Mouse (Mus musculus): ENCODE data around the gene Rps3a1.
A peak's percentile ranks its signal among the peaks of the same experiment; 100 is the strongest.

Gene Rps3a1

DNA sequence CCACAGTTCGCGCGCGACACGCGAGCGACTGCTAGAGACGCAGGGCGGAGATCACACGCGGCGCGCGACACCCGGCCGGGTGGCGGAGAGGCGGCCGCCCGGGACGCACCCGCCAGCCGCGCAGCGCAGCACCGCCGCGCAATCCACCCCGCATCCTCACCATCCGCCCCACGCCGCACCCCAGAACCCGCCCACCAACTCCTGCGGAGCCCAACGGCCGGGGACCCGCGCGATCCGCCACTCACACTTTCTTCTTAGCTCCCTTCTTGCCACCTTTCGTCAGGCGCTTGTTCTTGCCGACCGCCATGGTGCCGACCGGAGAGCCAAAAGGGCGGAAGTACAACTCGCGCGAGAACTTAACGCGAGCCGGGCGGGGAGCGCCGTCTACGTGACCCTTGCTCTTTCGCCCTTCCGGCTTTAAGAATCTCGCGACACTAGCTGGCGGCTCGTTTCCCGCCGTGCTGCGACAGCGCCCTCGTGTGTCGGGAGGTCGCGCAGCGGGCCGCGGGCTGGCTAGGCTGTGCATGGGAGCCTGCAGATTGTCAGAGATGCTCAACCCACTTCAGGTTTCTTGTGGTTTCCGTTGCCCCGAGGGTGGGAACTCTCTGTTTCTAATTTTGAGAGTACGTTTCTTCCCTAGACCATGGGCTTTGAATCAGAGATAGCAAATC, at the start of gene Rps3a1:
Rps3a1 (minus strand) TSS at position 440 of the 671 bp plus-strand sequence.
- DNase-seq, result peak; percentile 99

- no peak for DNase-seq
Observed at GRCm38 (mm10) chr3:86187736-86188389, 45.4 kb upstream of the Rps3a1 start.

DNA sequence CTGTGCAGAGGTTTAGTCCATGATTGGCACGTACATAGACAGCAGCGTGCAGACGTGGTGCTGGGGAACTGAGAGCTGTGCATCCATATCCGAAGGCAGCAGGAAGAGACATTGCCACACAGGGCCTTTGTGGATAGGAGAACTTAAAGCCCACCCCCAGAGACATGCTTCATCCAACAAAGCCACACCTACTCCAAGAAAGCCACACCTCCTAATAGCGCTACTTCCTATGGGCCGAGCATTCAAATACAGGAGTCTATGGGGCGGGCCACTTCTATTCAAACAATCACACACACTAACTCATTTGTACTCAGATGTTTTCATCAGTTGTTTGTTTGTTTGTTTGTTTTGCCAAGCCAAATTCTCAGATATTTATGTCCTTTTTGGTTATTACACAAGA, 42.0 kb upstream of the Rps3a1 start:
- DNase-seq, result no peak

- no peak for DNase-seq
Observed at GRCm38 (mm10) chr3:86181107-86181506, 38.6 kb upstream of the Rps3a1 start.

- DNase-seq, result no peak
Observed at GRCm38 (mm10) chr3:86179714-86180113, 37.2 kb upstream of the Rps3a1 start.

DNA sequence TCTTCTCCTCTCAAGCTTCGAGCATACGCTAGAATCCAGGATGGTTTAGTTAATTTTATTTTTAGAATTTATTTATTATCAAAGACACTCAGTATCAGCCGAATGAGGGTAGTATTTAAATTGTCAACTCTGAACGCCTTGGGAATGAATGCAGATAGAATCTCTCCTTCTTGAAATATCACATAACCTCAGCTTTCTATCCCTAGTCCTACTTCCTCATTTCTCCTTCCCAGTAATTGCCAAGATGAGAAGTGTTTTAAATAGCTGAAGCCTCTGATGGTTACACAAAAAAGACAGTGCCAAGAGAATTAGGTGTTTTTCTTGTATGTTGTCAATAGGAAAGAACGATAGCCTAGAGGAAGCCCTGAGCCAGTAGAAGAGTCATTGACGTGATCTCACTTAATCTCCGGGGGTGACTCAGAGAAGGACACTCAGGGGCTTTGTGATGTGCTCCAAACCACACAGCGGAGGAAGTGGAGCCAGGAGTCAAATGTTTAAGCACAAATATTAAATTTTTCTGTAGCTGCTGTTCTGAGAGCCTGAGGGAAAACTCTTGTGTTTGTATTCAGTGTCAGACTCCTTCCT, 26.4 kb upstream of the Rps3a1 start:
- no peak for DNase-seq

GRCm38 (mm10) chr3:86149521-86149920, 7.0 kb upstream of the Rps3a1 start:
- DNase-seq, result no peak

DNA sequence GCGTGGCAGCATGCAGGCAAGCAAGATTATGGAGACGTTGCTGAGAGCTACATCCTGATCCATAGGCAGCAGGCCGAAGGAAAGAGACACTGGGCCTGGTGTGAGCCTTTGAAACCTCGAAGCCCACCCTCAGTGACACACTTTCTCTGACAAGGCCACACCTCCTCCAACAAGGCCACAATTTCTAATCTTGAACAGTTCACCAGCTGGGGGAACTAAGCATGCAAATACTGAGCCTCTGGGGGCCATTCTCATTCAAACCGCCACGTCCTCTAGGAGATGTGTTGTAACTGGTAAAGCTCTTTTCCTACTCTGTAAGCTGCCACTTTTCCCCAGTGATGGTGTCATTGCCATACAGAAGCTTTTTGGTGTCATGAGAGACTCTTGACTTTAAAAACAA, 6.6 kb upstream of the Rps3a1 start:
- DNase-seq, result no peak

DNA sequence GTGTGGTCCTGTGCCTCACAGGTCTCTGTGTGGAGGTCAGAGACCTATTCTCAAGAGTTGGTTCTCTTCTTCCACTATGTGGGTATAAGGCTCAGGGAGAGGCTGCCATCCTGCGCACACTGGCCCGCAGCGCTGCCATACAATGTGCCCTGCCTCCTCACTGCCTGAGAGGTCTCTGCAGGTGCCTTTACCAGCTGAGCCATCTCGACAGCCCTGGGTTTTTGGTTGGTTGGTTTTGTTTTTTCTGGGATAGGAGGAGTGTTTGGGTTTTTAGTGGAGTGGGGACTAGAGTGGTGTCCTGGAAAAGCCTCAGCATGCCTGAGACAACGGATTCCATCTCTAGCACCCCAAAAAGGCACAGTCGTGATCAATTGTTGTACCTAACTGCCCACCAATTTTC, 841 bp upstream of the Rps3a1 start:
- DNase-seq, result no peak

DNA sequence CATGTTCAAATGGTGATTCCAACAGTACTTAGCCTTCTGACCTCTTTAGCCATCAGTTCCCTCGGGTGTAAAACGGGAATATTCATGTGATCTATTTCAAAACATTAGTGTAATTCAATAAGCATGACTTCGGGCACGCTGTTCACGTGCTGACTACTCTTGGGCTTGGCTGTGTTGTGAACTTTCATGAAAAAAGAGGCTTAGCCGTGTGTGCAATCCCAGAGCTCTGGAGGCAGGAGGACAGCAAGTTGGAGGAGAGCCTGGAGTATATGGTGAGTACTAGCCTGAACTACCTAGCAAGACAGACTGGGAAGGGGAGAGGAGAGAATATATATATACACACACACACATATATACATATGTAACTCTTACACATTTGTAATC, 424 bp upstream of the Rps3a1 start:
- DNase-seq, result no peak

DNA sequence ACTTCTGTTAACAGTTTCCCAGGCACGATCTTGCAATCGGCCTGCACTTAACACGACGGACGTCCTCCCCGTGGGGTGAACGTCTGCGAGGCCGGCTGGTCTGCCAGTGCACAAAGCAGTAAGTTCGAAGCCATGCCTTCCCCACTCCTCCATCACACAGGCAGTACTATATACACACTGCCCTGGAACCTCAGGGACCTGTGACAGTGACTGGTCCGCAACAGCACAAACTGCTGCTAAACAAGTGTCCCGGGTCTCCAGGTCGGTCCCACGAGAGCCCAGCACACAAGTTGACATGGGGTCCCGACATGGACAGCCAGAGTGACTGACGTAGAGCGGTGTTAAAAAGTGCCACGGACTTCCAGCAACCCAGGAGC, 628 bp downstream of the Rps3a1 start:
- DNase-seq, result peak; percentile 33

GRCm38 (mm10) chr3:86141366-86141765, 1.1 kb downstream of the Rps3a1 start:
- DNase-seq, result no peak

DNA sequence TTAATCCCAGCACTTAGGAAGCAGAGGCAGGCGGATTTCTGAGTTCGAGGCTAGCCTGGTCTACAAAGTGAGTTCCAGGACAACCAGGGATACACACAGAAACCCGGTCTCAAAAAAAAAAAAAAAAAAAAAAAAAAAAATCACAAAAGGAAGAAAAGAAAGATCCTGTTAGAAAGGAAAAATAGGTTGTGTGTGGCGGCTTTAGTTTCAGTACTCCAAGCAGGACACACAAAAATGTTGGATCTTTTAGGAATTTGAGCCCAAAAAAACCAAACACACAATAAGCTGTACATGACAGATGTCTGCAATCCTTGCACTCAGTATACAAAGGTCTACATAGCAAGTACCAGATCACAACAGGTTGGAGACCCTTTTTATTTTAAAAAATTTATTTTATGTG, 2.8 kb downstream of the Rps3a1 start:
- DNase-seq, result no peak

DNA sequence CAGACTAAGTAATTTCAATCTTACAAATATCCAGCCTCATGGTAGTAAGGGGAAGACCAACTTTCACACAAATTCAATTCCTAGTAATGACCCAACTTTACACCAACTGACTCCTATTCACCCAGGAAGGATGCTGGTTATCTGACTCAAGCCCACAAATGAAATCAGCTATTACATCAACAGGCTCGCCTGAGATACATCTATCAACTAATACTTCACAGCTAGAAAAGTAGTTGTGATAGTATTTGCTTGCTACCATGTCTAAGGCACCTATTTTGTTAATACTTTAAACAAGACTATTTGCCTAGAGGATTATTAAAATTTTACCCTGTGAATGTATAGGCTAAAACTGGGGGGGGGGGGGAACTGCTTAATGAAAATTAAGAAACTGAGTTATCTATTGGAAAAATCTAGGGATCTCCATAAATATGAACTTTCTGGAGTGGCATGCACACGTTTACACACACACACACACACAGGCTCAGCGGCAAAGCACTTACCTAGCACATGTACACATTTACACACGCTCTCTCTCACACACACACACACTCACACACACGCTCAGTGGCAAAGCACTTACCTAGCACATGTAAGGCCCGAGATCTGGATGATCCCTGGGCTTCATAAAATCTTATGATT, 5.4 kb downstream of the Rps3a1 start:
- DNase-seq, result no peak

GRCm38 (mm10) chr3:86135886-86136563, 6.5 kb downstream of the Rps3a1 start:
- no peak for DNase-seq

GRCm38 (mm10) chr3:86134939-86135638, 7.4 kb downstream of the Rps3a1 start:
- no peak for DNase-seq

GRCm38 (mm10) chr3:86129757-86130156, 12.7 kb downstream of the Rps3a1 start:
- DNase-seq, result peak; percentile 82

- no peak for DNase-seq
Observed at GRCm38 (mm10) chr3:86123251-86123746, 19.2 kb downstream of the Rps3a1 start.

DNA sequence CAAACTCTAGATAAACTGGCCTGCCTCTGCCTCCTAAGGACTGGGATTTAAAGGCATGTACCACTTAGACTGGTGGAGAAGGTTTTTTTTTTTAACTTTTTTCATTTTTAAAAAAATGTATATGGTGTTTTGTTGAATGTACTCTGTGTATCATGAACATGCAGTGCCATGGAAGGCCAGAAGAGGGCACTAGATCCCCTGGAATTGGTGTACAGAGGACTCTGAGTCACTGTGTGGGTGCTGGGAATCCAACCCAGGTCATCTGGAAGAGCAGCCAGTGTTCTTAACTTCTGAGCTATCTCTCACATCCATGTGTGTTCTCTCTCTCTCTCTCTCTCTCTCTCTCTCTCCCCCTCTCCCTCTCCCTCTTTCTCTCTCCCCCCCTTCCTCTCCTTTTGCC, 20.3 kb downstream of the Rps3a1 start:
- DNase-seq, result no peak

DNA sequence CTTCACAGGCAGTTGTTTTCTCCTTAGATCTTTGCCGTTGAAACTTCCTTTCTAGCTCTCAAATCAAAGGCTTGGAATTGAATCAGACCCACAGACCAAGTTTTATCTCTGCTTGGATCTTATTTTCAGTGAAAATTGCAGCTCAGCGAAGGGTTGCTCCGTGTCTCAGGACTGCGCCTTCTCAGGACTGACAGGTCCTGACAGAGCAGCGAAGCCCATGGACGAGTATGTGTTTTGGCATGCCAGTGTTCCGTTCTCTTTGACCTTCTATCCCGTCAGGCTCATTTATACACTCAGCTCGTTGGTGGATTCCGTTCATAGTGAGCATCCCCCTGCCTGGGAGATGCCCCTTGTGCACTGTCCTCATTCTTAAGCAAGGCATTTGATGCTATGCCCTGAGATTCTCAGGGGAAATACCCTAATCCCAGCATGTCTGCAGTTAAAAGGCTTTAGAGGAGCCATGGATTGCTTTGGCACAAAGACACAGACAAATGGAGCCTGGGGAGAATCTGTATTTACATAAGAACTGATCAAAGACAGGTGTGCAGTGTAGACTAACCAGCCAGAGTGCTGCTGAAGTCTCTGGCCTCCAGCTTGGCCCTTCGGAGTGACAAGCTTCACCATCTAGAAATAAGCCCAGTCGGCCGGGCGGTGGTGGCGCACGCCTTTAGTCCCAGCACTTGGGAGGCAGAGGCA, 23.1 kb downstream of the Rps3a1 start:
- no peak for DNase-seq

GRCm38 (mm10) chr3:86116951-86117350, 25.6 kb downstream of the Rps3a1 start:
- DNase-seq, result no peak
